Mouse (Mus musculus) right cerebral cortex, adult 2 months (tissue): ENCODE data around the gene Rnf227.
A peak's percentile ranks its signal among the peaks of the same experiment; 100 is the strongest.

Experiments used
- DNase-seq, 2 experiments: peaks; one replicate each; pipeline ENCODE4 v3.0.0; 2021 to 2022; ENCODE audit warnings: low spot score in 2 of 2

The Rnf227 gene

GRCm38 (mm10) chr11:69331152-69331551, 9.1 kb upstream of the Rnf227 start:
- no peak for DNase-seq

- DNase-seq: peak; percentile 77 to 80
Observed at GRCm38 (mm10) chr11:69331929-69332405, 8.3 kb upstream of the Rnf227 start.

- no peak for DNase-seq
Observed at GRCm38 (mm10) chr11:69332713-69333253, 7.5 kb upstream of the Rnf227 start.

- DNase-seq: no peak
Observed at GRCm38 (mm10) chr11:69333922-69334321, 6.3 kb upstream of the Rnf227 start.

- no peak for DNase-seq
Observed at GRCm38 (mm10) chr11:69334796-69335195, 5.5 kb upstream of the Rnf227 start.

- DNase-seq: no peak
Observed at GRCm38 (mm10) chr11:69346441-69346840, 6.2 kb downstream of the Rnf227 start.

- no peak for DNase-seq
Observed at GRCm38 (mm10) chr11:69356544-69356943, 16.3 kb downstream of the Rnf227 start.

- no peak for DNase-seq
Observed at GRCm38 (mm10) chr11:69357690-69358089, 17.4 kb downstream of the Rnf227 start.

GRCm38 (mm10) chr11:69362021-69362420, 21.8 kb downstream of the Rnf227 start:
- DNase-seq: no peak

GRCm38 (mm10) chr11:69362479-69362878, 22.2 kb downstream of the Rnf227 start:
- DNase-seq: no peak

GRCm38 (mm10) chr11:69364376-69364775, 24.1 kb downstream of the Rnf227 start:
- DNase-seq: no peak

GRCm38 (mm10) chr11:69364910-69365309, 24.6 kb downstream of the Rnf227 start:
- DNase-seq: peak; percentile 85 to 86

- DNase-seq: no peak
Observed at GRCm38 (mm10) chr11:69365722-69366121, 25.5 kb downstream of the Rnf227 start.

- DNase-seq: peak; percentile 96
Observed at GRCm38 (mm10) chr11:69366157-69366854, 26.0 kb downstream of the Rnf227 start.

GRCm38 (mm10) chr11:69366855-69367615, 26.8 kb downstream of the Rnf227 start:
- DNase-seq: peak; percentile 49 to 60

- DNase-seq: peak in 1 of 2 experiments; percentile 26
Observed at GRCm38 (mm10) chr11:69367616-69368355, 27.5 kb downstream of the Rnf227 start.

GRCm38 (mm10) chr11:69368356-69369214, 28.3 kb downstream of the Rnf227 start:
- no peak for DNase-seq

- DNase-seq: no peak
Observed at GRCm38 (mm10) chr11:69369215-69369989, 29.1 kb downstream of the Rnf227 start, which contains the start of gene Chd3. Gene Chd3, minus strand, starts transcription at chr11:69369406.

GRCm38 (mm10) chr11:69369990-69370816, 29.9 kb downstream of the Rnf227 start:
- no peak for DNase-seq
